Mouse (Mus musculus): Measurements from ENCODE around the gene Slc35d2.

DNA sequence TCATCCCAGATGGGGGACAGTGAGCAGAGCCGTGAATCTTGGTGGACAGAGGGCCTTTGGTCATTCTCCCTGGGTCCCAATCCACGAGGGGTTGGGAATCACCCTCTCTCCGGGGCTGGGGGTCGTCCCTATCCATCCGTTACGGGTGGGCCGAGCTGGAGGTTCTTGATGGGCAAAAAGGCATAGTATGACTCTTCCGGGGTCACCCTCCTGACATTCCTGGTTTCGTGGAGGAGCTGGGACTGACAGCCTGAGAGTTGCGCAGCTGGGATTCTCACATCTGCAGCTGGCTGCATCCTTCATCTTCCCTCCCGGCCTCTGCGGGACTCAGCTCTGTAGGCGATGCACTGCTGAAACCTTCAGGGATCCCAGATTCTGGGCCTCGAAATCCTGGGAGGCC is 33.5 kb upstream of the Slc35d2 start:
- TF ChIP-seq POLR2A (IDR thresholded peaks at IDR 0.05; ENCODE audit: control insufficient read depth, low read depth, low read length) (no peak), CTCF (IDR thresholded peaks at IDR 0.05; ENCODE audit: control insufficient read depth, insufficient read depth, insufficient replicate concordance, low read depth, low read length) (no peak)
